Mouse (Mus musculus): ENCODE results near the gene Gm13271.
"Not testable (repeated sequence)": the region's sequence is repeated elsewhere in the genome, so short reads cannot be mapped to it uniquely, and the experiment has no call there.

DNA sequence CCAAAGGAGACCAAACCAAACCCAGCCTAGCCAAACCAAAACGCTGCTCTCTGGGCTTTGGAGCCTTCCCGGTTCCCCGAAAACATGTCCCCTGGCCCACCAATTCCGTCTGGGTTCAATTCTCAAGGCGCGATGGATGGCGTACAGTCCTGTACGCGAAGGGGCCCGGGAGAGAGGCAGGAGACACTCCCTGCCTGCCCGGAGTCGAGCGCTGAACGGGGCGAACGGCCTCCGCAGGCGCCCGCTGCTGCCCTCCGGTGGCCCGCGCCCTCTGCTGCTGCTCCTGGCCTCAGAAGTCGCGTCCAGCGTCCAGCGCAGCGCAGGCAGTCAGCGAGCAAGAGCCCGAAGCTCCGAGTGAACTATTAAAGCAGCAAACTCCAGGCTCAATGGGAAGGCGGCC lies 27.7 kb downstream of the Gm13271 start:
- not testable (repeated sequence) for TF ChIP-seq CTCF (IDR thresholded peaks at IDR 0.05; ENCODE audit: low read depth, low read length); POLR2A (IDR thresholded peaks at IDR 0.05; ENCODE audit: insufficient read depth, low read length); EP300 (IDR thresholded peaks at IDR 0.05; ENCODE audit: insufficient read depth, low read depth, low read length)
